Mouse (Mus musculus): ENCODE data around the gene Osgin1.

- no peak for TF ChIP-seq FLI1 (IDR thresholded peaks at IDR 0.05; ENCODE audit: low read length)
- TF ChIP-seq GATA1 (IDR thresholded peaks at IDR 0.05; ENCODE audit: borderline replicate concordance, low read length) = no peak
These were observed 5.6 kb upstream of the Osgin1 start for GRCm38 (mm10) chr8:119428350-119428740.

Data from megakaryocyte, embryonic 14.5 days (primary cell).